Mouse (Mus musculus) cerebellum, adult (tissue): ENCODE results near the gene Gm7903.
"Not testable (repeated sequence)": the region's sequence is repeated elsewhere in the genome, so short reads cannot be mapped to it uniquely, and the experiment has no call there.

Experiments
- ATAC-seq: cut with Nextera tagmentation; 2 replicates; pipeline ENCODE4 v1.9.2; 2017; ENCODE audit warnings: mild to moderate bottlenecking, moderate library complexity, mixed read lengths; ENCODE audit not compliant: insufficient number of reproducible peaks, low FRiP score, low TSS enrichment

Gm7903 gene

DNA sequence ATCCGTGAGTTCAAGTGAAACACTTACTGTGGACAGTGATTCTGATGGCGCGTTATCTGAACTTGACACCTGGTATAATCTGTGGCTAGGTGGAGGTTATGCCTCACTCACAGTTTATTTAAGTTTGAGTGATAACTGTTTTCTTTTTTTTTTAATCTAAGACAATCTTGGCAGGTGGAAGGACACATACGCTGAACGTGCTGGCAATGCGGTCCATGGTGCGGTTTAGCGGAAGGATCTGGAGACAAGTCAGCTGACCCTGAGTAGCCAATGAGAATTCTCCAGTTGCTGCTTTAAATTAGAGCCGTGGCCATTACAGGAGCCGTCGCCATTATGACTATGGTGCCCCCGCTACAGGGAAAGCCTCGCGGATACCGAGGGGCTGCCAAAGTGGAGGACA lies at the start of gene Gm7903:
Gene Gm7903, plus strand, starts transcription at position 301 of the 400 bp plus-strand sequence.
- ATAC-seq, result not testable (repeated sequence)

- ATAC-seq, result not testable (repeated sequence)
Observed at GRCm38 (mm10) chrX:135403578-135403977, 30.1 kb upstream of the Gm7903 start.

GRCm38 (mm10) chrX:135421203-135421602 lies 12.4 kb upstream of the Gm7903 start:
- ATAC-seq, result not testable (repeated sequence)

DNA sequence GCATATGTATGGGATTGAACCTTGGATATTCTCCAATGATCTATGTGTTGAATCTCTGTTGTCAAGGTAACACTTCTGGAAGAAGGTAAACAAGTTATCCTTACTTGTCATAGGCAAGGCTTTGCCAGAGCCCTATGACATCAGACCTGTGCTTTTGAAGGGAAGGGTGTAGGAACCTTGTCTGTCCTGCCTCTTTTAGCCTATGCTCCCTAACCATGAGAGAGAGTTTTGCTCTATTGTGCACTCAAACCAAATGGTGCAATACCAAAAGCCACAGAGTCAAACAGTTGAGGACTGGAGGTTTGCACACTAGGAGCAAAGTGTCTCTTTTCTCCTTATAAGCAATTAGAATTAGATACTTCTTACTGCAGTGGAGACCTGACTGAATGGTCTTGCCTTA lies 11.8 kb upstream of the Gm7903 start:
- ATAC-seq, result not testable (repeated sequence)

DNA sequence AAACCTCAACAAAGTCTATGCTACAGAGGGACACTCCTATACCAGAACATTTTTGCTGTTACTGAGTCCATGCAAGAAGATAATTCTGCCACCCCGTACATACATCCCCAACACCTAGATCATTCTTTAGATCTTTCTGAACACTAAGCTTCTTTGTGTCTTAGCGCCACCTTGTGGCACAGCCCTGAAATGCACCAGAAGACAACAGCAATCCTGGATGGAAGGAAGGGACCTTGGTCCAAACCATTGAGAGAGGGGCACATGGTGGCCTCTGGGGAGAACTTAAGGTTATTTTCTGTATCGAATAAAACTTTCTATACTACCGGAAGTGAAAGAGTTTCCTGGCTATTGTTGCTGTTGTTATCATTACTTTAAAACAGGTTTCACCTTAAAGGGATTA lies 11.2 kb upstream of the Gm7903 start:
- ATAC-seq, result not testable (repeated sequence)

GRCm38 (mm10) chrX:135464160-135464559 lies 30.5 kb downstream of the Gm7903 start:
- not testable (repeated sequence) for ATAC-seq

GRCm38 (mm10) chrX:135481902-135482301 lies 48.3 kb downstream of the Gm7903 start:
- not testable (repeated sequence) for ATAC-seq

- ATAC-seq, result not testable (repeated sequence)
Observed at GRCm38 (mm10) chrX:135483183-135483582, 49.5 kb downstream of the Gm7903 start.
